Mouse (Mus musculus): ENCODE results near the gene Ldoc1.

Ldoc1 gene

DNA sequence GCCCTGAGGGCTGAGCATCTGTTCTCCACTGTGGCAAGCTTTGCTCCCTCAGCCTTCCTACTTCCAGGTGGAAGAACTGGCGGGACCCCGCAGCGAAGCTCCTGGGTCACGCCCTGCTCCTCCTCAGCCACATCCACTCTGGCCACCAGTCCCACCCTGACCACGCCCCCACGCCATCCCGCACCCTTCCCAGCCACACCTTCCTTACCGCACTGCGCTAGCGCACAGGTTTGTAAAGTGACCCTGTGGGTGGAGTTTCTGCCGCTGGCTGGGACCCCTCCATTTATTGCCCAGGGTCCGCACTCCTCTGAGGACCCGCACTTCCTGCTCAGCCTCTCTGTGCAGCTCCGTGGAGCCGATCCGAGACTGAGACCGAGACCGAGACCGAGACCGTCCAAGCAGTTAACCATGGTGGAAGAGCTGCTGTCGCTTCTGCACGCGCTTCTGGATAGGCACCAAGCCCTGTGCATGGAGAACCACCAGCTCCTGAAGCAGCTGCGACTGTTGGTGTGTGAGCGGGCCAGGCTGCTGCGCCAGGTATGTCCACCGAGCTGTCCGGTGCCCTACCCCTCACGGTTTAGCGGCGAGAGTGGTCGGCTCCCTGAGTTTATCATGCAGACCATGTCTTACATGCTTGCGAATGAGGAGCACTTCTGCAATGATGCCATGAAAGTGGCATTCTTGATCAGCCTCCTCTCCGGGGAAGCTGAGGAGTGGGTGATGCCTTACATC, at the start of gene Ldoc1:
TSS of gene Ldoc1 (plus strand) at position 196 of the 732 bp plus-strand sequence.
- no peak for DNase-seq (ENCODE audit: inconsistent ontology term)

DNA sequence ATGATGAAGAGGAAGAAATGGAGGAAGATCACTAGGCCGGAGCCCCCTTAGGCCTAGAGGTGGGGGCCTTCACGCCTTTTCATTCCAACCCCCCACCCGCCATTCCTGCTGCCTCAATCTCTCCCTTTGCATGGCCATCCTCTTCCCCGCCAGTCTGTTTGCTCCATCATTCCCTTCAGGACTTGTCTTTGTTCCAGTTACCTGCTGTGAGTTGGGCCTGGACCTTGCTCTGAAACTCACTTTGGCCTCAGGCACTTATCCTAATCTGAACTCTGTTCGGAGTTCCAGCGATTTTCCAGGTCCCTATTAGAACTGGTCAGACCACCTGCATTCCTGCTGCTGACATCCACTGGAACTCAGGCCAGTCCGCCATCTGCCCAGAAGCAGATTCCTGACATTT, 834 bp downstream of the Ldoc1 start:
- DNase-seq (ENCODE audit: inconsistent ontology term) = no peak

- DNase-seq (ENCODE audit: inconsistent ontology term) = peak; percentile 1
Measured at GRCm38 (mm10) chrX:61722281-61723028, 13.2 kb downstream of the Ldoc1 start.

DNA sequence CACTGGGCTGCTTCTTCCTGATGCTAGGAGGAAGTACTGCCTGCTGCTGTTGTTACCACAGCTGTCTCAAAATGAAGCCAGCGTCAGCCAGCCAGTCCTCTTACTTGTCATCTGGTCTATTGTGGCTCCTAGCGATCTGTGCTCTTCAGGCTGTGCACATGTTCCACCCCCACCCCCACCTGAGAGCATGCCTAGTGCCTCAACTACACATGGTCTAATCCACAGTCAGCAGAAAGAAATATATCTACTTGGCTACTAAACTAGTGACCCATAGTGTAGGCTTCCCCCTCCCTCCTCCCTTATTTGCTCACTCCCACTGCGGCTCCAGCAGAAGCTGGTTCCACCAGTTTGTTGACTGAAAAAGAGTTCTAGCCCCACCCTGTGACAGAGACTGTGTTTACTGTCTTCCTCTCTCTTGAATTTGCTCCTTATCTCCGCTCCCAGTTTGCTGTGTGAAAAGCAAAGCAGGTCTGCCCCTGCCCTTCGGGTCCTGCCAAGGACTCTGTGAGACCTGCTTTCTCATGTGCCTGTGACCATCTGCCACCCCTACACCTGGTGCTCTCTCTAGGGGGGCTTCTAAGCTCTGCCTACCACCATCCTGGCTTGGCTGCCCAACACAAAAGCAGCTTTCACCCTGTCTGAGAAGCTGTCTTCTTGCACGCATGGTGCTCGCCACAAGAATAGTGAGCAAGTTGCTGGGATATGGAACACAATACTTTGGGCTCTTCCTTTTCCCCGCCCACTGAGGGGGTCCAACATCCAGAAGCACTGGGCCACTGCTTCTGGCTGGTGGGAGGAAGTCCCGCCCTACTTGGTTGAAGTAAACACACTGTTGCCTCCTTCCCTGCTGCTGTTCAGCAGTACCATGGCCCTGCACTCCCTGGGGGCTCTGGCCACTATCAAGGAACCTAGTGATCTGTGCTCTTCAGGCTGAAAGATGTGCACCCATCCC, 14.0 kb downstream of the Ldoc1 start:
- DNase-seq (ENCODE audit: inconsistent ontology term) = no peak

GRCm38 (mm10) chrX:61727516-61728310, 18.4 kb downstream of the Ldoc1 start:
- DNase-seq (ENCODE audit: inconsistent ontology term) = no peak

All from Muller cell, postnatal 12 days (primary cell).